ENCODE assay signal across 12 mouse cellular contexts in genomic region chr6:33525695-33526366, GRCm38 (mm10).
DNase-seq lines count a peak whose midpoint lies in the region; ATAC-seq lines count a peak whose summit lies in the region.
"Had no signal": no experiment of that assay in that cellular context is flagged by ENCODE, and none has a peak within 500 bp of the region (broad histone marks: within the 10 kb centered on the region; RNA-seq: fewer than 3 reads in every experiment).

No protein-coding gene starts in this region.

- no peak overlapping the region for H3K4me2 ChIP-seq in forebrain, embryonic 13.5 days
- no peak overlapping the region for H3K4me2 ChIP-seq in forebrain, embryonic 12.5 days
- H3K4me2 ChIP-seq: intestine, embryonic 15.5 days had no signal

- H3K9ac ChIP-seq in forebrain, embryonic 13.5 days = no peak overlapping the region
- H3K9ac ChIP-seq in forebrain, embryonic 12.5 days = no peak overlapping the region
- H3K9ac ChIP-seq: intestine, embryonic 15.5 days had no signal

- DNase-seq in right cerebral cortex, postnatal 10 days (ENCODE audit: low spot score in 2 of 2) = peak; percentile 73 to 79
- DNase-seq in right cerebral cortex, adult 18-20 months = no peak
- peak; percentile 31 for DNase-seq in layer of hippocampus, adult 9-10 months (ENCODE audit: low spot score)
- no peak for DNase-seq in thymus, postnatal 36 days
- no peak for DNase-seq in kidney, postnatal 14 days
- no peak for DNase-seq in spleen, postnatal 14 days (ENCODE audit: low spot score in 2 of 2)
- DNase-seq: adrenal gland, postnatal 14 days; heart, postnatal 36 days; kidney, postnatal 4 days had no signal

- 78% methylated on average over 7 of the region's 7 CpGs for WGBS in forebrain, embryonic 13.5 days
- WGBS in forebrain, embryonic 12.5 days = 87% methylated on average over 7 of the region's 7 CpGs

- peak; percentile 88 for ATAC-seq in forebrain, embryonic 13.5 days
- no peak for ATAC-seq in forebrain, embryonic 12.5 days (ENCODE audit: low FRiP score)
- ATAC-seq: intestine, embryonic 15.5 days had no signal

- H3K4me3 ChIP-seq in forebrain, embryonic 13.5 days = no peak overlapping the region
- no peak overlapping the region for H3K4me3 ChIP-seq in forebrain, embryonic 12.5 days (replicated peaks)
- H3K4me3 ChIP-seq: intestine, embryonic 15.5 days had no signal

- no peaks in the 10 kb centered on the region for H3K9me3 ChIP-seq in forebrain, embryonic 13.5 days (replicated peaks)
- no peaks in the 10 kb centered on the region for H3K9me3 ChIP-seq in forebrain, embryonic 12.5 days
- H3K9me3 ChIP-seq: intestine, embryonic 15.5 days had no signal

- H3K27ac ChIP-seq in forebrain, embryonic 13.5 days = peak overlapping the region; percentile 69; the same call in 1 of the 2 replicates
- H3K27ac ChIP-seq in forebrain, embryonic 12.5 days = no peak overlapping the region
- H3K27ac ChIP-seq: intestine, embryonic 15.5 days had no signal

- no peaks in the 10 kb centered on the region for H3K36me3 ChIP-seq in forebrain, embryonic 13.5 days (ENCODE audit: poor library complexity, severe bottlenecking)
- no peaks in the 10 kb centered on the region for H3K36me3 ChIP-seq in forebrain, embryonic 12.5 days (replicated peaks)
- H3K36me3 ChIP-seq: intestine, embryonic 15.5 days had no signal

- H3K27me3 ChIP-seq in forebrain, embryonic 13.5 days = no peaks in the 10 kb centered on the region
- no peaks in the 10 kb centered on the region for H3K27me3 ChIP-seq in forebrain, embryonic 12.5 days
- H3K27me3 ChIP-seq: intestine, embryonic 15.5 days had no signal

- H3K4me1 ChIP-seq in forebrain, embryonic 13.5 days = 0 out of 2 replicates have a peak, but pooled peaks cover 5% of the 10 kb centered on the region
- H3K4me1 ChIP-seq in forebrain, embryonic 12.5 days = no peaks in the 10 kb centered on the region; the same call in 1 of the 2 replicates
- H3K4me1 ChIP-seq: intestine, embryonic 15.5 days had no signal

Comparison
In these comparisons a context has a peak if more than half of its experiments do, and no peak if none do; other contexts are left out.
1. DNase-seq: peak in right cerebral cortex, postnatal 10 days (2 of 2) and layer of hippocampus, adult 9-10 months (single experiment); none in right cerebral cortex, adult 18-20 months (single experiment), thymus, postnatal 36 days (0 of 2), kidney, postnatal 14 days (single experiment) and spleen, postnatal 14 days (0 of 2).